Mouse (Mus musculus): ENCODE measurements at regions not wholly inside any gene's neighbourhood (a gene's known extent, or its start where the extent isn't known, plus 50 kb on each side); places are given as distances from the start of the nearest gene placed in this dataset.

DNA sequence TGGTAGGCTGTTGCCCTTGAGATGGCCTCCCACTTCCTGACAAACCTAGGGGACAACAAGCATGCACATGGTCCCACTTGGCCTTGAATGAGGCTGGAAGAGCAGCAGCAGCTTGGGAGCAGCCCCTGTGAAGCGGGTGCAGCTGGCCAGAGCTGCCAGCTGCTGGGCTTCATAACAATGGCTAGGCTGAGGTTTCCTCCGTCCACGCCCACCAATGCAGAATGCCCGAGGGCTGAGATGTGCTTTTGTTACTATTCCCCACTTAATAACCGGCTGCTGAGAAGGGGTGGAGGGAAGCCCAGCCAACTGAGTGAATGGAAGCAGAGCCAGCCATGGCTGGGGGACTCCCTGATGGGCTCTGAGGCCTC, 202.1 kb downstream of the Sox11 start:
- TF ChIP-seq CTCF (IDR thresholded peaks at IDR 0.05; ENCODE audit: insufficient read depth, low read length) (no peak), POLR2A (IDR thresholded peaks at IDR 0.05; ENCODE audit: borderline replicate concordance, extremely low read depth, low read depth, low read length) (no peak)

Measured in lung, adult 2 months (tissue).